Mouse (Mus musculus): Measurements from ENCODE around the gene Shbg.
"Not testable (repeated sequence)": the region's sequence is repeated elsewhere in the genome, so short reads cannot be mapped to it uniquely, and the experiment has no call there.

Shbg gene

GRCm38 (mm10) chr11:69632284-69633089 is 14.8 kb upstream of the Shbg start, which contains the start of gene Fxr2:
Gene Fxr2, plus strand, starts transcription at chr11:69632990.
- peak; percentile 99 for DNase-seq (ENCODE audit: low spot score)

- DNase-seq (ENCODE audit: low spot score), result no peak
Measured at GRCm38 (mm10) chr11:69629802-69630201, 12.1 kb upstream of the Shbg start.

- no peak for DNase-seq (ENCODE audit: low spot score)
Measured at GRCm38 (mm10) chr11:69628286-69628685, 10.6 kb upstream of the Shbg start.

GRCm38 (mm10) chr11:69624339-69624738 is 6.6 kb upstream of the Shbg start:
- not testable (repeated sequence) for DNase-seq (ENCODE audit: low spot score)

GRCm38 (mm10) chr11:69623006-69623405 is 5.3 kb upstream of the Shbg start:
- no peak for DNase-seq (ENCODE audit: low spot score)

GRCm38 (mm10) chr11:69622406-69622805 is 4.7 kb upstream of the Shbg start:
- no peak for DNase-seq (ENCODE audit: low spot score)

- DNase-seq (ENCODE audit: low spot score), result no peak
Measured at GRCm38 (mm10) chr11:69621571-69622268, 4.0 kb upstream of the Shbg start, which contains the start of gene Sat2. Gene Sat2, plus strand, starts transcription at chr11:69622024.

- no peak for DNase-seq (ENCODE audit: low spot score)
Measured at GRCm38 (mm10) chr11:69620394-69621081, 2.8 kb upstream of the Shbg start.

- DNase-seq (ENCODE audit: low spot score), result no peak
Measured at GRCm38 (mm10) chr11:69616781-69617180, 924 bp downstream of the Shbg start.

GRCm38 (mm10) chr11:69614257-69614588 is 3.5 kb downstream of the Shbg start:
- not testable (repeated sequence) for DNase-seq (ENCODE audit: low spot score)

GRCm38 (mm10) chr11:69613553-69614256 is 4.0 kb downstream of the Shbg start:
- DNase-seq (ENCODE audit: low spot score), result no peak

GRCm38 (mm10) chr11:69610899-69611298 is 6.8 kb downstream of the Shbg start:
- DNase-seq (ENCODE audit: low spot score), result no peak

- no peak for DNase-seq (ENCODE audit: low spot score)
Measured at GRCm38 (mm10) chr11:69609416-69609815, 8.3 kb downstream of the Shbg start.

- DNase-seq (ENCODE audit: low spot score), result no peak
Measured at GRCm38 (mm10) chr11:69608525-69608924, 9.2 kb downstream of the Shbg start.

GRCm38 (mm10) chr11:69606832-69607231 is 10.9 kb downstream of the Shbg start:
- DNase-seq (ENCODE audit: low spot score), result no peak

- DNase-seq (ENCODE audit: low spot score), result no peak
Measured at GRCm38 (mm10) chr11:69606491-69606795, 11.3 kb downstream of the Shbg start.

GRCm38 (mm10) chr11:69605726-69606490 is 11.8 kb downstream of the Shbg start, which contains the start of gene Atp1b2:
Gene Atp1b2, minus strand, starts transcription at chr11:69605942.
- DNase-seq (ENCODE audit: low spot score), result peak; percentile 63

GRCm38 (mm10) chr11:69604795-69605664 is 12.7 kb downstream of the Shbg start:
- DNase-seq (ENCODE audit: low spot score), result no peak

GRCm38 (mm10) chr11:69604347-69604746 is 13.4 kb downstream of the Shbg start:
- no peak for DNase-seq (ENCODE audit: low spot score)

GRCm38 (mm10) chr11:69603516-69603915 is 14.2 kb downstream of the Shbg start:
- no peak for DNase-seq (ENCODE audit: low spot score)
